Mouse (Mus musculus) midbrain, embryonic 12.5 days (tissue): ENCODE results near the gene Cela3b. TPM values are rescaled to one million over a fixed set of nuclear protein-coding genes. Genes with fewer than 3 reads are reported as not detected.

ENCODE experiments used
- ATAC-seq: fragments of 200-750 bp; cut with Nextera tagmentation; 2 replicates; pipeline ENCODE4 v1.8.0; 2017; ENCODE audit warnings: low read depth, moderate TSS enrichment, moderate library complexity; ENCODE audit not compliant: low FRiP score
- H3K27ac ChIP-seq: fragments of 300-500 bp; sonication (generic); replicated peaks from 2 replicates; pipeline ENCODE4 v1.5.1; 2016; ENCODE audit warnings: mild to moderate bottlenecking
- H3K27me3 ChIP-seq: fragments of 300-500 bp; sonication (generic); 2 replicates; pipeline ENCODE4 v1.6.1; 2016; ENCODE audit warnings: mild to moderate bottlenecking
- H3K36me3 ChIP-seq: fragments of 300-500 bp; sonication (generic); 2 replicates; pipeline ENCODE4 v1.6.1; 2016
- H3K4me1 ChIP-seq: fragments of 300-500 bp; sonication (generic); 2 replicates; pipeline ENCODE4 v1.6.1; 2016
- H3K4me2 ChIP-seq: fragments of 300-500 bp; sonication (generic); replicated peaks from 2 replicates; pipeline ENCODE4 v1.6.1; 2016; ENCODE audit warnings: mild to moderate bottlenecking, moderate library complexity
- H3K4me3 ChIP-seq: fragments of 300-500 bp; sonication (generic); 2 replicates; pipeline ENCODE4 v1.5.1; 2016; ENCODE audit warnings: mild to moderate bottlenecking
- H3K9ac ChIP-seq: fragments of 300-500 bp; sonication (generic); replicated peaks from 2 replicates; pipeline ENCODE4 v1.6.1; 2016; ENCODE audit warnings: mild to moderate bottlenecking, moderate library complexity
- H3K9me3 ChIP-seq: fragments of 300-500 bp; sonication (generic); 2 replicates; pipeline ENCODE4 v1.6.1; 2016; ENCODE audit warnings: mild to moderate bottlenecking
- WGBS: fragments of 180-500 bp; shearing (Covaris S2); methylation state at CpG from one replicate; pipeline ENCODE4 v1.1.7; 2016; 5-methylcytosine and 5-hydroxymethylcytosine counted together
- polyA plus RNA-seq: library from polyadenylated mRNA; unstranded; fragments of >200 nt; fragmentation: Nextera tagmentation; extraction: Ambion mirVana; gene quantifications from 2 replicates; pipeline ENCODE4 v1.2.1, GENCODE M21; 2016

The Cela3b gene
- polyA plus RNA-seq, 1 experiment from 2014 or later, result not detected

GRCm38 (mm10) chr4:137396641-137397525 is 33.5 kb downstream of the Cela3b start:
- Histone ChIP-seq H3K4me1 (no peaks in the 10 kb centered on the region), H3K27ac (no peak overlapping the region), H3K36me3 (no peaks in the 10 kb centered on the region), H3K9ac (no peak overlapping the region), H3K4me3 (no peak overlapping the region), H3K9me3 (no peaks in the 10 kb centered on the region), H3K27me3 (no peaks in the 10 kb centered on the region), H3K4me2 (no peak overlapping the region)
- 76% methylated on average over 15 of the region's 15 CpGs for WGBS
- ATAC-seq, result no peak

DNA sequence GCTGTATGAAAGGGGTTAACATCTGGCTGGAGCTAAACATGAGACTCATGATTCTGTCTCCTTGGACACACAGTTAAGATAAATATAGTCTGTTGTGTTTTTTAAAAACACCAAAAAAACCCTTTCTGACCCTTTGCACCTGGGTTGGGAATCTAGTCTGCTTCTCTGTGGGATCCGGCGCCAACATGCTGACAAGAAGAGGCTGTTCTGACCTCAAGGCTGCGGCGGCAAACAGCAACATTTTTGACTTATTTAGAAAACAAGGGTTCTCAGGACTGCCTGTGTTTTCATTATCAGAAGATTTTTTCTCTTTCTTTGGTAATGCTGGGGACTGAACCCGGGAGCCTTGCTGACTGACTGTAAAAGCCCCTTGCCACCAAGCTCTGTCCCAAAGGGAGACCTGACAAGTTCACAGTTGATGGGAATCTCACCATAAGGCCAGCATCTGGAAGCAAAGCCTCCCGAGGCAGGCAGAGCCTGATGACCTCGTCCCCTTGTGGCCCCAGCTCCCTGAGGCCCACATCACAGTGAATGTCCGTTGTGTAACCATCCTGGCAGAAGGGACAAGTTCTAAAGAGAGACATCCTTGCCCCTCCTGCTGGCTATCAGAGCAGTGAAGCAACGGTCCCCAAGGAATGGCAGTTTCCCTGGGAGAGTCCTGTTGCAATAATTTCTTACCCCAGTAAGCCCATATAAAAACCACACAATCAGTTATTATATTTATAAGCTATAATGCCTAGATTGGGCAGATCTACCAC is 36.8 kb downstream of the Cela3b start:
- H3K4me2 ChIP-seq, result no peak overlapping the region
- H3K4me1 ChIP-seq, result 0 out of 2 replicates have a peak, but pooled peaks cover 9% of the 10 kb centered on the region
- H3K4me3 ChIP-seq, result no peak overlapping the region
- ATAC-seq, result no peak
- H3K27ac ChIP-seq, result no peak overlapping the region
- no peaks in the 10 kb centered on the region for H3K9me3 ChIP-seq
- no peak overlapping the region for H3K9ac ChIP-seq
- H3K36me3 ChIP-seq, result no peaks in the 10 kb centered on the region
- 71% methylated on average over 9 of the region's 9 CpGs for WGBS
- H3K27me3 ChIP-seq, result no peaks in the 10 kb centered on the region

DNA sequence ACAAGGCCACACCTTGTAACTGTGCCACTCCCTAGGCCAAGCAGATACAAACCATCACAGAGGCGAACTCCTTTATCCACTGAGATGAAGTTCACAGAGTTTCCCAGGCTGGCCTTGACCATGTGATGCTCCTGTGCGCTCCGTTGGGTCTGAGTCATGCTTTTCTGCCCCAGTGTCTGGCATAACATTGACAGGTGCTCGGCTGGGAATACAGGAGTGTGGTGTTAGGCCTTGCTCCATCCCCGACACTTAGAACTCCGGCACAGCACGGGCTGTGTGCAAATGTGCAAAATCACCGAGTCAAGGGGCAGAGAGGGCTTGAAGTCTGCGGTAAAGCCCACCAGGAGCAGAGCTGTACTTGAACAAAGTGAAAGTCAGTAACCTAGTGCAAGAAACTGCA is 37.5 kb downstream of the Cela3b start:
- no peak for ATAC-seq
- H3K27me3 ChIP-seq, result no peaks in the 10 kb centered on the region
- no peak overlapping the region for H3K9ac ChIP-seq
- no peak overlapping the region for H3K4me3 ChIP-seq
- 0 out of 2 replicates have a peak, but pooled peaks cover 9% of the 10 kb centered on the region for H3K4me1 ChIP-seq
- H3K27ac ChIP-seq, result no peak overlapping the region
- H3K9me3 ChIP-seq, result no peaks in the 10 kb centered on the region
- no peaks in the 10 kb centered on the region for H3K36me3 ChIP-seq
- H3K4me2 ChIP-seq, result no peak overlapping the region
- 88% methylated on average over 9 of the region's 9 CpGs for WGBS

GRCm38 (mm10) chr4:137391287-137391686 is 39.1 kb downstream of the Cela3b start:
- H3K9me3 ChIP-seq, result no peaks in the 10 kb centered on the region
- no peaks in the 10 kb centered on the region for H3K36me3 ChIP-seq
- WGBS, result 94% methylated on average over 3 of the region's 3 CpGs
- H3K4me3 ChIP-seq, result no peak overlapping the region
- H3K4me2 ChIP-seq, result no peak overlapping the region
- peaks cover 16% of the 10 kb centered on the region for H3K4me1 ChIP-seq
- H3K9ac ChIP-seq, result no peak overlapping the region
- no peak for ATAC-seq
- H3K27me3 ChIP-seq, result no peaks in the 10 kb centered on the region
- H3K27ac ChIP-seq, result no peak overlapping the region

- Histone ChIP-seq H3K4me2 (no peak overlapping the region), H3K36me3 (no peaks in the 10 kb centered on the region), H3K4me3 (no peak overlapping the region), H3K9ac (no peak overlapping the region), H3K27me3 (no peaks in the 10 kb centered on the region), H3K4me1 (peaks cover 16% of the 10 kb centered on the region), H3K9me3 (no peaks in the 10 kb centered on the region), H3K27ac (no peak overlapping the region)
- no peak for ATAC-seq
- WGBS, result 91% methylated on average over 4 of the region's 4 CpGs
Observed at GRCm38 (mm10) chr4:137390196-137390595, 40.1 kb downstream of the Cela3b start.

- Histone ChIP-seq H3K27ac (no peak overlapping the region), H3K4me3 (peak overlapping the region; percentile 77), H3K36me3 (no peaks in the 10 kb centered on the region), H3K9ac (peak overlapping the region; percentile 84; the same call in 1 of the 2 replicates), H3K27me3 (no peaks in the 10 kb centered on the region), H3K9me3 (no peaks in the 10 kb centered on the region), H3K4me1 (peaks cover 16% of the 10 kb centered on the region), H3K4me2 (peak overlapping the region; percentile 77)
- ATAC-seq, result no peak
- 48% methylated on average over 6 of the region's 6 CpGs for WGBS
Observed at GRCm38 (mm10) chr4:137388983-137389382, 41.4 kb downstream of the Cela3b start.

DNA sequence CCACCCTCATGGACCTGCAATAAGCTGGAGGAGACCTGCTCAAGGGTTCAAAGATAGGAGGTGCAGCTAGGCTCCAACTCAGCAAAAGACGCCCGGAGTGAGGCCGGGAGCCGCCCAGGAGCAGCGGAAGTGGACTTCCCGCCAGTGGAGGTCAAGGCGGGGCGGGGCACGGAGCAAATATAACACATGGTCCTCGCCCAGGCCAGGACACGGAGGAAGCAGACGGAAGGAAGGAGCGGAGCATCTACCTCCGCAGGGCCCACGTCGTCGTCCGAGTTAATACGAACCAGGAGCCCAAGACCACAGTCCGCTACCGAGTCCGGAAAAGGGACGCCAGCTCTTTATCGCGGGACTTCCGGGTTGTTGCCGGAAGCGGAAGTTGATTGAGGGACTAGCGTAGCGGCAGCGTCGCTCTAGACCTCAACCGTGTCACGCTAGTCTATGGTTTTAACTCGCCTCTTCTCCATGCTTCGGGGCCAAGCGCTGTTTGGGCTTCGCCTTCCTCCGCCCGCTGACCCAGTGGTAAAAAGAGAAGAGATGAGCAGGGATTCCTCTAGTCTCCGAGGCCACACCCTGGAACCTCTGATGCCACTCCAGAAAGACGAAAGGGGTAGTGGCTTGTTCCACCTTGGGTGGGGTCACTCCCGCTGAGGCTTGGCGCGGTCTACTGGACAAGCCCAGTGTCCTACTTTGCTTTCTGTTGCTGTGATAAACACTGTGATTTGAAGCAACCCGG is 42.1 kb downstream of the Cela3b start:
- H3K4me1 ChIP-seq, result peaks cover 16% of the 10 kb centered on the region
- no peaks in the 10 kb centered on the region for H3K27me3 ChIP-seq
- peak overlapping the region; percentile 77 for H3K4me3 ChIP-seq
- under 1% methylated on average over 46 of the region's 46 CpGs for WGBS
- H3K4me2 ChIP-seq, result peak overlapping the region; percentile 77
- peak; percentile 91 for ATAC-seq
- no peaks in the 10 kb centered on the region for H3K36me3 ChIP-seq
- H3K9ac ChIP-seq, result peak overlapping the region; percentile 84
- no peaks in the 10 kb centered on the region for H3K9me3 ChIP-seq
- H3K27ac ChIP-seq, result peak overlapping the region; percentile 84

DNA sequence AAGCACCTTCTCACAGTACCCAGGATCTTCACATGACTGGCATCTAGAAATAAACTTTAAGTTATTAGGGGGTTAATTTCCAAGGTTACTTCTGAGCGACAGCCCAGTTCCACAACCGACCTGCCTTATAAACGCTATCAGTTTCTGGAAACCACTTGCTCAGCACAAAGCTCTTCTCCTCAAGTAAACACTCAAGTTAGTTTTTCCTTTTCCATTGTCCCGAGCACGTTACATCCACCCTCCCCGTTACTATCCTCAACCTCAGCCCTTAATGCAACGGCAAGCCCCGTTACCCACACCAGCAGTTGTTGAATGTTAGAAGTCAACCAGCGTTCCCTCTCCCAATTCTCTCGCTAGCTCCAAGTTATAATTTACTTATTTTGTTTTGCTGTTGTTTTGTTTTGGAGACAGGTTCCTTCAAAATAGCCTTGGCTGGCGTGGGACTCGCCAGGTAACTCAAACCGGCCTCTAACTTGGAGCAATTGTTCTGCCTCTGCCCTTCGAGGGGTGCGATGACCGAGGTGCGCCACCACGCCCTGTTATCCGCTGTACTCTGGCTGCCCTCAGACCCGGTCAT is 42.8 kb downstream of the Cela3b start:
- no peaks in the 10 kb centered on the region for H3K9me3 ChIP-seq

DNA sequence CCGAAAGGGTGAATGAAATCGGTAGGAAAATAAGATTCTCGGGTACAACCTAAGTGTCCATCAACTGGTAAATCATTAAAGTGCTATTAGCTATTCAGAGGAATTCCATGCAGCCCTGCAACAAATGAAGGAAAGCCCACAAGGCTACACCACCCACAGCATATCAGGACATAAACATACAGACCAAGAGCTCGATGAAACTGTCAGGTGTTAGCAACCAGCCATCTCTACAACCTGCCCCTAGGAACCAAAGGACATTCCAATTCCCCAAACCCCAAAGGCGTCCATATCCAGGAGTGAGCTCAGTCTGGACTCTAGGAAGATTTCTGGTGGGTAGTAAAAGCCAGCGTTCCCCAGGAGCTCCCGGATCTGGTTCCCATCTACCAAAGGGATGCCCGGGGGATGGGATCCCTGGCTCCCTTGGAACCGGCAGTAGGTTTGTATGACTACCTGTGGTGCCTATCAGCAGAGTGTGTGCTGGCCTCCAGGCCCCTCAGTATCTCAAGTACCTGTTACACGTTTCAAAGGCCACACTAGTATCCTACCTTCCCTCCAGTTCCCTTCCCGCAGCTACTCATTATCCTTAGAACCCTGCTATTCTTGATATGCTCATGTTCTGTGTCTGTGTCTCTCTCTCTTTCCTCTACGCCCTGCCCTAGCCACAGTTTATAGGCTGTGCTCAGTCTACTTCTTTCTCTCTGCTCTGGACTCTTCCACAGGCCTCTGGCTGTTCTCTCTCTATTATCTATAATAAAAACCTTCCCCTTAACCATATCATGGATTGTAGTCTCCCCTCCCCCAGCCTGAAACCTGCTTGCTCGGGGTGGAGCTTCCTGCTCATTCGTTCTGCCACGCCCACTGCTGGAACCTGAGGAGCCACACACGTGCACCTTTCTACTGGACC is 49.4 kb downstream of the Cela3b start:
- no peak for ATAC-seq
- Histone ChIP-seq H3K9ac (no peak overlapping the region), H3K27ac (no peak overlapping the region), H3K4me1 (no peaks in the 10 kb centered on the region), H3K4me3 (no peak overlapping the region), H3K36me3 (no peaks in the 10 kb centered on the region), H3K4me2 (no peak overlapping the region), H3K9me3 (no peaks in the 10 kb centered on the region), H3K27me3 (no peaks in the 10 kb centered on the region)
- 35% methylated on average over 15 of the region's 16 CpGs for WGBS

More for the DNA sequence above, 42.8 kb downstream of the Cela3b start:
- Histone ChIP-seq H3K4me2 (peak overlapping the region; percentile 77), H3K4me3 (peak overlapping the region; percentile 77), H3K4me1 (peaks cover 16% of the 10 kb centered on the region), H3K36me3 (no peaks in the 10 kb centered on the region), H3K9ac (peak overlapping the region; percentile 84), H3K27me3 (no peaks in the 10 kb centered on the region), H3K27ac (peak overlapping the region; percentile 84)
- WGBS, result under 1% methylated on average over 20 of the region's 20 CpGs
- ATAC-seq, result no peak; the same call in 1 of the 2 replicates

GRCm38 (mm10) chr4:137379713-137380255 is 50.6 kb downstream of the Cela3b start:
- H3K4me1 ChIP-seq, result no peaks in the 10 kb centered on the region
- no peak overlapping the region for H3K9ac ChIP-seq
- H3K9me3 ChIP-seq, result no peaks in the 10 kb centered on the region
- 87% methylated on average over 10 of the region's 10 CpGs for WGBS
- no peak overlapping the region for H3K27ac ChIP-seq
- no peak overlapping the region for H3K4me2 ChIP-seq
- H3K27me3 ChIP-seq, result no peaks in the 10 kb centered on the region
- no peak for ATAC-seq
- no peak overlapping the region for H3K4me3 ChIP-seq
- H3K36me3 ChIP-seq, result no peaks in the 10 kb centered on the region
